Mouse (Mus musculus): ENCODE measurements around the gene Tsacc. TPM values are rescaled to one million over a fixed set of nuclear protein-coding genes. Genes with fewer than 3 reads are reported as not detected.

The Tsacc gene
- total and polyA plus RNA-seq, 3 experiments = 6.7 to 11.3 (median 9.3) TPM

DNA sequence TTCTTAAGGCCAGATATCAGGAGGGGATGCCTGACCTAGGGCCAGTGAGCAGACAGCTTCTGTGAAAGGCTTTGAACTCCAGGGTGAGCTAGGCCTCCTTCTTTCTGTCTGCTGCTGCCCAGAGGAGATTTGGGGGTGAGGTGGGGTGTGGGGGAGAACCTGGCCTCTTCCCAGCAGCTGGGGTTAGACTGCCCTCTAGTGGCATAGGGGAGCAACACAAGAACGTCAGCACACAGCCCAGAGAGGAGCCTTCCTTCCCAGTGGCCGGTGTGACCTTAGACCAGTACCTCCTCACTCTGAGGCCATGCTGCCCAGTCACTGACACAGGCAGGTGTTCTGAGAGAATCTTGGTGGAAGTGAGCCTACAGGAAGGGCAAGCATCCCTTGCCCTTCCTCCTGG lies 52.7 kb downstream of the Tsacc start:
- no peak overlapping the region for H3K27ac ChIP-seq (ENCODE audit: insufficient read depth, low read depth)
- TF ChIP-seq RAD21 (IDR thresholded peaks at IDR 0.05; ENCODE audit: low read depth, low read length) (peak; percentile 56), CHD1 (IDR thresholded peaks at IDR 0.05; ENCODE audit: low read depth, low read length) (no peak), SMC3 (IDR thresholded peaks at IDR 0.05; ENCODE audit: low read depth, low read length) (peak; percentile 38), CTCF (conservative IDR thresholded peaks at IDR 0.05 in 1 of 2, IDR thresholded peaks at IDR 0.05 in 1 of 2; ENCODE audit: low read depth in 2 of 2, low read length in 2 of 2) (peak; percentile 77 to 93)
- H3K4me1 ChIP-seq (ENCODE audit: control insufficient read depth in 1 of 2, insufficient read depth in 2 of 2) = peaks cover 10 to 27% of the 10 kb centered on the region in 2 experiments
- no peaks in the 10 kb centered on the region for H3K79me2 ChIP-seq (replicated peaks; ENCODE audit: control insufficient read depth, extremely low read depth, insufficient read depth, poor library complexity, severe bottlenecking)
- H3K4me2 ChIP-seq (ENCODE audit: insufficient read depth, low read depth, poor library complexity, severe bottlenecking) = no peak overlapping the region
- H3K27me3 ChIP-seq (replicated peaks) = peaks cover 79% of the 10 kb centered on the region
- DNase-seq (ENCODE audit: extremely low read depth) = peak; percentile 58
- no peaks in the 10 kb centered on the region for H3K9me3 ChIP-seq (replicated peaks; ENCODE audit: low read length)
- H3K9ac ChIP-seq (ENCODE audit: insufficient read depth, low read depth) = no peak overlapping the region
- dilution Hi-C loops (cut with MboI; ENCODE audit: extremely low pct_ligation_motif_present, extremely low pct_unique_long_range_greater_than_20kb, low sequenced_read_pairs) = no loop called here
- H3K4me3 ChIP-seq (replicated peaks in 1 of 3; ENCODE audit: low read depth in 2 of 3, low read length in 2 of 3, poor library complexity in 1 of 3) = no peak overlapping the region
- no peaks in the 10 kb centered on the region for H3K36me3 ChIP-seq (replicated peaks in 1 of 2; ENCODE audit: control insufficient read depth in 1 of 2, insufficient read depth in 1 of 2, low read length in 1 of 2)
- in situ Hi-C loops (cut with MboI; ENCODE audit: low pct_ligation_motif_present, low pct_unique_long_range_greater_than_20kb, low sequenced_read_pairs) = loop anchor here (5.0 kb wide), 1 partner anchor 52 kb away; no protein-coding TSS in a partner anchor

- no peaks in the 10 kb centered on the region for H3K9me3 ChIP-seq (replicated peaks; ENCODE audit: low read length)
- no peak overlapping the region for H3K27ac ChIP-seq (ENCODE audit: insufficient read depth, low read depth)
- dilution Hi-C loops (cut with MboI; ENCODE audit: extremely low pct_ligation_motif_present, extremely low pct_unique_long_range_greater_than_20kb, low sequenced_read_pairs) (no loop called here), in situ Hi-C loops (cut with MboI; ENCODE audit: low pct_ligation_motif_present, low pct_unique_long_range_greater_than_20kb, low sequenced_read_pairs) (loop anchor here (5.0 kb wide), 1 partner anchor 50 kb away; no protein-coding TSS in a partner anchor)
- peak; percentile 76 for DNase-seq (ENCODE audit: extremely low read depth)
- H3K4me1 ChIP-seq (ENCODE audit: control insufficient read depth in 1 of 2, insufficient read depth in 2 of 2) = peaks cover 8 to 27% of the 10 kb centered on the region in 2 experiments
- H3K4me2 ChIP-seq (ENCODE audit: insufficient read depth, low read depth, poor library complexity, severe bottlenecking) = no peak overlapping the region
- no peak overlapping the region for H3K4me3 ChIP-seq (replicated peaks in 1 of 3; ENCODE audit: low read depth in 2 of 3, low read length in 2 of 3, poor library complexity in 1 of 3)
- no peak overlapping the region for H3K9ac ChIP-seq (ENCODE audit: insufficient read depth, low read depth)
- TF ChIP-seq MYC (IDR thresholded peaks at IDR 0.05; ENCODE audit: low read depth, low read length) (0 out of 2 replicates have a peak, but pooled peaks have one; percentile 28), ZC3H11A (IDR thresholded peaks at IDR 0.05; ENCODE audit: low read depth, low read length) (peak; percentile 41), CTCF (conservative IDR thresholded peaks at IDR 0.05 in 1 of 2, IDR thresholded peaks at IDR 0.05 in 1 of 2; ENCODE audit: low read depth in 2 of 2, low read length in 2 of 2) (peak; percentile 57 to 94), USF1 (IDR thresholded peaks at IDR 0.05; ENCODE audit: low read depth, low read length) (peak; percentile 27; the same call in 1 of the 2 replicates), EP300 (IDR thresholded peaks at IDR 0.05; ENCODE audit: low read length) (no peak), SIN3A (IDR thresholded peaks at IDR 0.05; ENCODE audit: low read length) (no peak), HCFC1 (IDR thresholded peaks at IDR 0.05; ENCODE audit: low read depth, low read length) (no peak), GABPA (IDR thresholded peaks at IDR 0.05; ENCODE audit: insufficient replicate concordance, low read depth, low read length) (no peak), NRF1 (IDR thresholded peaks at IDR 0.05; ENCODE audit: low read depth, low read length) (no peak), SMC3 (IDR thresholded peaks at IDR 0.05; ENCODE audit: low read depth, low read length) (peak; percentile 89), BHLHE40 (IDR thresholded peaks at IDR 0.05; ENCODE audit: low read depth, low read length) (no peak), RAD21 (IDR thresholded peaks at IDR 0.05; ENCODE audit: low read depth, low read length) (peak; percentile 92)
- H3K36me3 ChIP-seq (replicated peaks in 1 of 2; ENCODE audit: control insufficient read depth in 1 of 2, insufficient read depth in 1 of 2, low read length in 1 of 2) = no peaks in the 10 kb centered on the region
- peaks cover 81% of the 10 kb centered on the region for H3K27me3 ChIP-seq (replicated peaks)
- H3K79me2 ChIP-seq (replicated peaks; ENCODE audit: control insufficient read depth, extremely low read depth, insufficient read depth, poor library complexity, severe bottlenecking) = no peaks in the 10 kb centered on the region
These were observed 54.3 kb downstream of the Tsacc start for GRCm38 (mm10) chr3:88242531-88242930.
